8 mouse cellular contexts compared by ENCODE assay signal in genomic region chr15:6709618-6710017, GRCm38 (mm10). TPM values are rescaled to one million over a fixed set of nuclear protein-coding genes. Genes with fewer than 3 reads are reported as not detected.
DNase-seq lines count a peak whose midpoint lies in the region; ATAC-seq and TF ChIP-seq lines count a peak whose summit lies in the region.

No protein-coding gene starts in this region.

- TF ChIP-seq CTCF in liver, postnatal 0 days (IDR thresholded peaks at IDR 0.05; ENCODE audit: low read depth), result no peak

- H3K9me3 ChIP-seq in heart, embryonic 16.5 days (replicated peaks; ENCODE audit: control insufficient read depth, low read length), result no peaks in the 10 kb centered on the region
- H3K9me3 ChIP-seq in liver, postnatal 0 days (ENCODE audit: low read length), result no peaks in the 10 kb centered on the region

- H3K4me1 ChIP-seq in heart, embryonic 16.5 days (ENCODE audit: control insufficient read depth, insufficient read depth, low read length), result peaks cover 33% of the 10 kb centered on the region
- peaks cover 43% of the 10 kb centered on the region for H3K4me1 ChIP-seq in liver, postnatal 0 days (ENCODE audit: insufficient read depth)

- peak overlapping the region; percentile 77 for H3K4me2 ChIP-seq in heart, embryonic 16.5 days (ENCODE audit: low read depth, low read length)
- peak overlapping the region; percentile 83 for H3K4me2 ChIP-seq in liver, postnatal 0 days (ENCODE audit: low read depth, low read length)

- no peaks in the 10 kb centered on the region for H3K36me3 ChIP-seq in heart, embryonic 16.5 days (ENCODE audit: control insufficient read depth, insufficient read depth)
- H3K36me3 ChIP-seq in liver, postnatal 0 days (replicated peaks; ENCODE audit: insufficient read depth, low read length), result no peaks in the 10 kb centered on the region; the same call in 1 of the 2 replicates

- WGBS in heart, embryonic 16.5 days, result 26% methylated on average over 8 of the region's 8 CpGs
- 21% methylated on average over 8 of the region's 8 CpGs for WGBS in liver, postnatal 0 days (ENCODE audit: insufficient replicate concordance)

- no peak for ATAC-seq in heart, embryonic 16.5 days (replicated peaks; ENCODE audit: extremely low read depth, insufficient read depth, low FRiP score)
- ATAC-seq in liver, postnatal 0 days, result no peak
- ATAC-seq in megakaryocyte-erythroid progenitor cell, adult 5-6 weeks (replicated peaks; ENCODE audit: low FRiP score, low TSS enrichment, poor library complexity, severe bottlenecking), result no peak

- no peak for TF ChIP-seq EP300 in liver, postnatal 0 days (IDR thresholded peaks at IDR 0.05; ENCODE audit: low read depth)

- no peak overlapping the region for H3K27ac ChIP-seq in heart, embryonic 16.5 days (ENCODE audit: low read length)
- peak overlapping the region; percentile 99 for H3K27ac ChIP-seq in liver, postnatal 0 days (ENCODE audit: low read depth)

- H3K27me3 ChIP-seq in heart, embryonic 16.5 days (ENCODE audit: control insufficient read depth, insufficient read depth, low read length), result no peaks in the 10 kb centered on the region
- H3K27me3 ChIP-seq in liver, postnatal 0 days (ENCODE audit: insufficient read depth, low read length), result no peaks in the 10 kb centered on the region

- H3K4me3 ChIP-seq in heart, embryonic 16.5 days (ENCODE audit: low read length), result peak overlapping the region; percentile 96
- peak overlapping the region; percentile 86 for H3K4me3 ChIP-seq in liver, postnatal 0 days (ENCODE audit: low read depth, low read length)

- DNase-seq in heart, adult 11 months, result peak; percentile 70
- no peak for DNase-seq in heart, adult 18-20 months
- peak; percentile 17 for DNase-seq in A20 (ENCODE audit: low read depth, low spot score)
- no peak for DNase-seq in liver, postnatal 0 days
- no peak for DNase-seq in left cerebral cortex, adult 11 months (ENCODE audit: low spot score)
- no peak for DNase-seq in thymus, postnatal 0 days (ENCODE audit: low spot score)

- peak overlapping the region; percentile 99 for H3K9ac ChIP-seq in heart, embryonic 16.5 days (ENCODE audit: low read length)
- H3K9ac ChIP-seq in liver, postnatal 0 days (replicated peaks), result peak overlapping the region; percentile 94

RNA-seq across cellular contexts. Expression of gene Rictor, which starts 1.4 kb away (rescaled TPM):
- 10 to 100 TPM; 11.6 to 13.1 TPM for total RNA-seq in heart, adult 18-20 months (2021)
- polyA plus RNA-seq in heart, embryonic 16.5 days (2015; fragmentation: Nextera tagmentation; extraction: Ambion mirVana), result 29.9 and 33.0 TPM in 2 replicates
- polyA plus RNA-seq in liver, postnatal 0 days (2015; fragmentation: Nextera tagmentation; extraction: Ambion mirVana), result 12.7 and 13.2 TPM in 2 replicates
- 32.5 and 47.1 TPM in 2 replicates for total RNA-seq in megakaryocyte-erythroid progenitor cell, adult 5-6 weeks (2014; fragmentation: Nextera tagmentation)
- total RNA-seq in megakaryocyte-erythroid progenitor cell, adult 5-6 weeks (2017), result 32.6 and 50.7 TPM in 2 replicates
- polyA plus RNA-seq in thymus, postnatal 0 days (2015; fragmentation: Nextera tagmentation; extraction: Ambion mirVana), result 60.2 and 75.7 TPM in 2 replicates

Comparison
In these comparisons a context has a peak if more than half of its experiments do, and no peak if none do; other contexts are left out.
1. DNase-seq: peak in heart, adult 11 months (single experiment) and A20 (single experiment); none in heart, adult 18-20 months (0 of 2), liver, postnatal 0 days (single experiment), left cerebral cortex, adult 11 months (single experiment) and thymus, postnatal 0 days (single experiment).